Mouse (Mus musculus): ENCODE measurements around the gene Zfp771. TPM values are rescaled to one million over a fixed set of nuclear protein-coding genes. Genes with fewer than 3 reads are reported as not detected.

Zfp771 gene
- total RNA-seq, 1 experiment from 2014 or later: 8.9 TPM

DNA sequence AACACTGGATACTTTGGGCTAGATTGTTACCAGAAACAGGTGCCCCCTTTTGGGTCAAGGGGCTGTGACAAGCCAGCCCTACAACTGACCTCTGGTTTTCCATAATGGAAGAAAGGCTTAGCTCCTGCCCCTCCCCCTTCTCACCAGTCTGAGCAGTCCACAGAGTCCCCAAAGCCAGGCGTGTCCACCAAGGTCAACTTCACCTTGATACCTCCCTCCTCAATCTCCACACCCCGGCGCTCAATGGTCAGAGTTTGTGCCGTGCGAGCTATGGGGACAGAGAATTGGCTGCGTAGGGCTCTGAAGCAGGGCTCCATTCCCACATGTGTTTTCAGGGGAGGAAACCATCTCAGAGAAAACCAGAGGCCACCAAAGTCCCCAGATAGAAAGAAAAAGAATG is 26.6 kb upstream of the Zfp771 start:
- ATAC-seq (replicated peaks; ENCODE audit: low read depth, poor library complexity, severe bottlenecking): no peak

DNA sequence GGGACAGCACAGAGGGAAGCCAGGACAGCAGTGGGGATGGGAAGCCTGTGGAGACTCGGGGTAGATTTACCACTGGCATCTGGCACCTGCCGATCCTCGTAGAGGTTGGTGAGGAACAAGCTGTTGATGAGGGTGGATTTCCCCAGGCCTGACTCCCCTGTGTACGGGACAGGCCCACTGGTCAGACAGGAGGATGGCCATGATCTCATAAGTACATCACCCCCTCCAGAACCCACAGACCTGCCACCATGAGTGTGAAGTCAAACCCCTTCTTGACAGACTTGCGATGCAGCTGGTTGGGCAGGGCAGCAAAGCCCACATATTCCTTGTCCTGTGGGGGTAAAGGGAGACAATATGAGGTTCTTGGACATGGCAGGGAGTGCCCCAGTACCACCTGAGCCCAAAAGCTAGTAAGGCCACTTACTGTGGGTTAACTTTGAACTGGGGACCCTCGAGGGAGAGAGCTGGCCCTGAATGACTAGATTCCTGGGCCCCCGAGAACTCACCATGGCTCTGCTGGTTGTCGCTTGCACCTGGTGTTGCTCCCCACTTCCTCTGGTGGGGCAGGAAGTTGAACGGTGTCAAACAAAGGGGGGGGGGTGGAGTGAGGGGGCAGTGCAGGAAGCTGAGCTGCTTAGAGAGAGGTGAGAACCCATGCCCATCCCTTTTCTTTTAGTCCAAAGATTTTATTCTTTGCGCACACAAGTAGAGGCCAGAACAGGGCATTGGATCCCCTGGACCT is 26.0 kb upstream of the Zfp771 start:
- ATAC-seq (replicated peaks; ENCODE audit: low read depth, poor library complexity, severe bottlenecking): peak; percentile 23; the same call in 1 of the 2 replicates

DNA sequence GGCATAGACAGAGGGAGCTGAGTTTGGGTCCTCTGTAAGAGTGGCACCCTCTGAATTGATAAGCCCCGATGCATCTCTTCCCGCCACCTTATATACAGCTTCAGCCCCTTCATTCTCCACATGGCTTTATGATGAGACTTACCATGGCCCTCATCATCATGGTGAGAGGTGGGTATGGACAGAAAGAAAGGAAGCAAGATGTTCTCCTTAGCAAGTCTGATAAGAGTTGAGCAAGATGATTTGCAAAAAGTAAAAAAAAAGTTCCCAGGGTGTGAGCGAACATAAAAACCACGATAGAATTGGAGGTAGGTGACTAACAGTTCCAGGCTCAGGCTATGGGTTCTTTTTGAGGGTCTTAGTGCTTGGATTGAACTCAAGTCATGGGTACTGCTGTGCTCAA is 25.4 kb upstream of the Zfp771 start:
- peak; percentile 35 for ATAC-seq (replicated peaks; ENCODE audit: low read depth, poor library complexity, severe bottlenecking)

DNA sequence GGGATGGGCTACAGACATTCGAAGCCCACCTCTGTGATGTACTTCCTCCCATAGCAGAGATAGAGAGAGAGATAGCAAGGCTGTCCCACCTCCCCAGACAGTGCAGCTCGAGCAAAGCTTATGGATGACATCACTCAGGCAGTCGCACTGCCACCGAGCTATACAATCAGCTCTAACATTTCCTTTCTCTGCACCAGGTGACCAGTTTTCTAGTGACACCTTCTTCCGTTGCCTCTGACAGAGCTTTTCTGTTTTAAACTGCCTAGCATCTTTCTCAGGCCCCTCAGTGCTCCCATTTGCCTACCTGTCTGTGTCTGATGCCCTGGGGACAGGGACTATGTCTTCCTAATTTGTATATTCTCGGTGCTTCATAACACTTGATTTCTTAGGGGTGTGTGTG is 23.6 kb upstream of the Zfp771 start:
- ATAC-seq (replicated peaks; ENCODE audit: low read depth, poor library complexity, severe bottlenecking): no peak

DNA sequence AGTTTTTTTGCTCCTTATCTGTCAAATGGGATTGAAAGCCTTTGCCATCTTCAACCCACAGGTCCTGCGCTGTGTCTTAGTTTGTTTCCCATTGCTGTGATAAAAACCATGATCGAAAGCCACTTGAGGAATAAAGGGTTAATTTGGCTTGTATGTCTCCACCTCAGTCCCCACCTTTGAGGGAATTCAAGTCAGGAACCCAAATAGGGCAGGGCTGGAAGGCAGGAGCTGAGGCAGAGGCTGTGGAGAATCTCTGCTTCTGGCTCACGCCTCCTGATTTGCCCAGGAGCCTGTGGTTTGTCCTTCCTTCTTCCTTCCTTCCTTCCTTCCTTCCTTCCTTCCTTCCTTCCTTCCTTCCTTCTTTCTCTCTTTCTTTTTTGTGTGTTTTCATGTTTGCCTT is 21.0 kb upstream of the Zfp771 start:
- no peak for ATAC-seq (replicated peaks; ENCODE audit: low read depth, poor library complexity, severe bottlenecking)

DNA sequence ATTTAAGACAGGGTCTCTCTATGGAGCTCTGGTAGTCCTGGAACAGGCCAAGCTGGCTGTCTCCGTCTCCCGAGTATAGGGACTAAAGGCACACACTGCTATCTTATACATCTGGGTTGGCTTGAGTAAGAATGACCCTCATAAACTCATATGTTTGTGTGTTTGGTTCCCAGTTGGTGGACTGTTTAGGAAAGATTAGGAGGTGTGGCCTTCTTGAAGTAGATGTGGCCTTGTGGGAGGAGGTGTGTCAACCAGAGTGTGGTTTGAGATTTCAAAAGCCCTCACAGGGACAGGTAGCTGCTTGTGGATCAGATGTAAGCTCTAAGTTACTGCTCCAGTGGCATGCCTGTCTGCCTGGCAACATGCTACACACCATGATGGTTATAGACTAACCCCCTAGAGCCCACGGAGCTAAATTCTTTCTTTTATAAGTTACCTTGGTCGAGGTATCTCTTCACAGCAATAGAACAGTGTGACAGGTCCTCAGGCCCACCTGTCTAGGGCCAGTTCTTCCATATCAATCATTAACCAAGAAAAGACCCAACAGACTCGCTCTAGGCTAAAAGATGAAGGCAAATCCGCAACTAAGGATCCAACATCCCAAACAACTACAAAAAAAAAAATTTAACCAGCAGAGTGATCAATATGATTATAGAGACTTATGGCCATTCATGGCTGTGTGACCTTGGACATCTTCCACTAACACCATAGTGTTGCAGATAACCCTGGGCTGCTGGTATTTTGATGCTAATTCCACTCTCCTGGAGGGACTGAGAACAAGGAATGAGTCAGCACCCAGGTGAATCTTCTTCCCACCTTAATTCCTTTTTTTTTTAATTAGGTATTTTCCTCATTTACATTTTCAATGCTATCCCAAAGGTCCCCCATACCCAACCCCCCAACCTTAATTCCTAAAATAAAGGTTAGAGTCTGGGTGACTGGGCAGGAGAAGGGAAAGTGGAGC is 20.3 kb upstream of the Zfp771 start:
- no peak for ATAC-seq (replicated peaks; ENCODE audit: low read depth, poor library complexity, severe bottlenecking)

DNA sequence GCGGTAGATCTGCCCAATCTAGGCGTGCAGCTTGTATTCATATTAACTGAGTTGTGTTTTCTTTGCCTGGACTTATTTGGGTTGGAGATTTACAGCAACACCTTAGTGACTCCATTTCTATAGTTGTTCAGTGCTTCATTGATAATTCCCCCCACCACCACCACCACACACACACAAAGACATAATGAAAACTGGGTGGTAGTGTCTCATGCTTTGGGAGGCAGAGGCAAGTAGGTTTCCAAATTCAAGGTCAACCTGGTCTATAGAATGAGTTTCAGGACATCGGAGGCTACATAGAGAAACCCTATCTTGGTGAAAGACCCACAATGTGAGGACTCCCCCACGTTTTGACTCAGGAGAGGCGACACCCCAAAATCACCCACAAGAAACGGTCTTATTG is 19.5 kb upstream of the Zfp771 start:
- no peak for ATAC-seq (replicated peaks; ENCODE audit: low read depth, poor library complexity, severe bottlenecking)

DNA sequence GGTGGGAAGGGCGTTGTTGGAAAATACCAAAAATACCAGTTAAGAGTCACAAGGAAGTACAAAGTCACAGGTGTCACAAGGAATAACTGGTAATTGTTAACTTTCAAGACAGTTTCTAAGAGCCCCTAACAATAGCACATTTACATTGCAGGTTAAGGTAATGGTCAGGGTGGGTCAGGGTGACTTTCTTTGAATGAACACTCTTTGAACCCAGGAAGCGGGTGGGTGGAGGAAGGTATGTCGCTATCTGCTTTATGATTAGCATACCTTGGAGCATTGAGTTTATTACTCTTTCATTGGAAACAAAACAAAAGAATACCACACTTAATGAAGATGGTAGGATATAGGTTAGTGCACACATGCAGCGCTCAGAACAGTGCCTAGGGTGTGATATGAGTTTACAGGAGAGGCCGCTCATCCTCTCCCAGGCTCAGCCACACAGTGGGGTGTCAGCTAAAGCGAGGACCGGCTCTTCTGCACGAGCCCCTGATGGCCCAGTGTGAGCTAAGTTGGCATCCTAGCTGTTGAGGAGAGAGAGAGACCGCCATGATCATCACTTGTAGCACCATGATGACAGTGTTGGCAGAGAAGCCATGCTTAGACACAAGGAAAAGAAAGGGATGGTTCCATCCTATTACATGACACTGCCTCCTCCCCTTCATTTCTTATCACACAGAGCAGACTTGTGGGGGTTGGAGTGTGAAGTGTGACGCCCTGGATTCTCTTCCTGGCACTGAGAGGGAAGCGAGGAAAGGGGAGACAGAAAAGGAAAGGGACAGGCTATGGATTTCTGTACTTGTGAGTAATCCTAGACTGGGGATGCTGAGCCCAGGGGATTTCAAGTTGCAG is 18.7 kb upstream of the Zfp771 start:
- ATAC-seq (replicated peaks; ENCODE audit: low read depth, poor library complexity, severe bottlenecking): peak; percentile 37; the same call in 1 of the 2 replicates

DNA sequence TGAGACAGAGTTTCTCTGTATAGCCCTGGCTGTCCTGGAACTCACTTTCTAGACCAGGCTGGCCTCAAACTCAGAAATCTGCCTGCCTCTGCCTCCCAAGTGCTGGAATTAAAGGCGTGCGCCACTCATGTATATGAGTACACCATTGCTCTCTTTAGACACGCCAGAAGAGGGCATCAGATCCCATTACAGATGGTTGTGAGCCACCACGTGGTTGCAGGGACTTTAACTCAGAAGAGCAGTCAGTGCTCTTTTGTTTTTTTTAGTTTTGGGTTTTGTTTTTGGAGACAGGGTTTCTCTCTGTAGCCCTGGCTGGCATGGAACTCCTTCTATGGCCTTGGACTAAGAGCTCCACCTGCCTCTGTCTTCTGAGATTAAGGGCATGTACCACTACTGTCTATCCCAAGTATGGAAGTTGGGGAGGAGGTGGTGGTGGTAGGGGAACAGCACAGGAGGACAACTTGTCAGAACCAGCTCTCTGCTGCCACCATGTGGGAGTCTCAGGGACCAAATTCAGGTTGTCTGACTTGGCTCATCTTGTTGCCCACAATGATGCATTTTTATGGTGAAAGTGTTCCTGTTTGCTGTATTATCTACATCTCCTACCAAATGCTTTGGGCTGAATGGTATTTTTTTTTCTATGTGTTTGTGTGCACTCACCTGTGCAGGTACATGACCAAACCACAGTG is 15.3 kb upstream of the Zfp771 start:
- ATAC-seq (replicated peaks; ENCODE audit: low read depth, poor library complexity, severe bottlenecking): peak; percentile 80

DNA sequence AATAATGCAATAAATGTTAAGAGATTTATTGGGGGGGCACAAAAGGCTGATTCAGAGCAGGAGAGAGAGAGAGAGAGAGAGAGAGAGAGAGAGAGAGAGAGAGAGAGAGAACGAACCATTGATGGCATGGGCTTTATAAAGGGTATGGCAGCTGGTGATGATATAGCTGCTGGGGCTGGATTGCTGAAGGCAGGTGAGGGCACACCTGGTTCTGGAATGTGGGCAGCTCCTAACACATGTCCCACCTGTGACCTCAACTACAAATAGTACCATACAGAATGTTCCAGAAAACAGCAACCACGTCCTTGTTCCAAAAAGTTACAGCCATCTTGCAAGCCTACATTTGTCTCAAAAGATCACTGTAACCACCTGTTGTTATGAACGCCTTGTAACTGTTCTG is 12.7 kb upstream of the Zfp771 start:
- ATAC-seq (replicated peaks; ENCODE audit: low read depth, poor library complexity, severe bottlenecking): no peak

DNA sequence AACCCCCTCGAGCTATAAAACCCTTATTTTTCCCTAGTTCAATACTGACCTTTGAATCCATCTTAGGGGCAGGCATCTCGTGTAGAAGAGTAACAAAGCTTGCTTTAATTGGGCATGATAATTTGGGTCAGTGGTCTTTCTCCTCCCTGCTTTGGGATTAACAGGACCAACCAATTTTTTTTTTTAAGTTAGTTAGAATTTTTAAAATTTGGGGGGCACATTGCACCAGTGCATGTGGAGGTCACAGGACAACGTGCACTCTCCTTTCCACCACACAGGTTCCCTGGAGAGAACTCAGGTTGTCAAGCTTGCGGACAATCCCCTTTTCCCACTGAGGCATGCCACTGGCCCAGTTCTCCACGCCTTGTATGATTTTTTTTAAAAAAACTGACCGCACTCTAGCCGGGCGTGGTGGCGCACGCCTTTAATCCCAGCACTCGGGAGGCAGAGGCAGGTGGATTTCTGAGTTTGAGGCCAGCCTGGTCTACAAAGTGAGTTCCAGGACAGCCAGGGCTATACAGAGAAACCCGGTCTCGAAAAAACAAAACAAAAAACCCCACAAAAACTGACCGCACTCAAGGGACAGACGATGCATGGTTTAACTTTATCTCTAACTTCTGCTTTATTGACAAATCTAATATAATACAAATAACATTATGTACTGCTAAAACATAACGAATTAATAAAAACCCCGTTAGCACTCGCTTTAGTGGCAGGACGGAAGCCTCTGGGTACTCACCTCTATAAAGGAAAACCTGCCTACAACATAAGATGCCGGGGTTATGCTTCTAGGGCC is 12.1 kb upstream of the Zfp771 start:
- no peak for ATAC-seq (replicated peaks; ENCODE audit: low read depth, poor library complexity, severe bottlenecking)

DNA sequence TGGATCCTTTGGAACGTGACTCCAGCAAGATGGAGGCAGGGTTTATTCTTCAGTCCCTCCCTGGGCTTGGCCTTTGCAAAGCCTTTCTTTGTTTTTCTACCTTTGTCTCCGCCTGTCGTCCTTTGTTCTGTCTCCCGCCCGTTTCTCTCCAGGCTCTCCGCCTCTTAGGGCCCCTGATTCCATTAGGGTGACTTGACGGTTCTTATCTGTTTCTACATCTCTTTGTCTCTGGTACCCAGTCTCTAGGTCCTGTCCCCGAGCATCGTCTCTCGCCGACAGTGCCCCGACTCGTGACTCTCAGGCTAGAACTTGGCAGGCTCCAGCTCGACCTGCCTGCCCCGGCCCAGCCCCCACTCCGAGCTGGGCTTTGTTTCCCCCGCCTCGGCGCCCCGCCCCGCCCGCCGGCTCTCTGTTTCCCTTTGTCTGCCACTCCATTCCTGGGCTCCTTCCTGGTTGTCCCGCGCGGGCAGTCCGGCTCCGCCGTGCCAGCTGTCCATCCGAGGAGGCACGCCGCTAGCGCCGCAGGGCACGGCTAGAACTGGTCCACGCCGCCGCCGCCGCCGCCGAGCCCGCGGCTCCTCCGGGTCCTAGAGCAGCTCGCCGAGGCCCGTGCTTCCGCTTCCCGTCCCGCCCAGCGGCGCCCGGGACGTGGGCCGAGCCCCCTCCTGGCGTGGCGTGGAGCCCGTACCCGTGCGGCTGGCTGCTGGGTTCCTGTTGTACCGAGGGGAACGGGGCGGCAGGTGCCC is 11.3 kb upstream of the Zfp771 start, which contains the start of the genes Zfp553 and Sept1:
Gene Zfp553, plus strand, starts transcription at position 440 of the 746 bp plus-strand sequence.
Gene Sept1, minus strand, starts transcription at position 509 of the 746 bp plus-strand sequence.
- ATAC-seq (replicated peaks; ENCODE audit: low read depth, poor library complexity, severe bottlenecking): peak; percentile 53

DNA sequence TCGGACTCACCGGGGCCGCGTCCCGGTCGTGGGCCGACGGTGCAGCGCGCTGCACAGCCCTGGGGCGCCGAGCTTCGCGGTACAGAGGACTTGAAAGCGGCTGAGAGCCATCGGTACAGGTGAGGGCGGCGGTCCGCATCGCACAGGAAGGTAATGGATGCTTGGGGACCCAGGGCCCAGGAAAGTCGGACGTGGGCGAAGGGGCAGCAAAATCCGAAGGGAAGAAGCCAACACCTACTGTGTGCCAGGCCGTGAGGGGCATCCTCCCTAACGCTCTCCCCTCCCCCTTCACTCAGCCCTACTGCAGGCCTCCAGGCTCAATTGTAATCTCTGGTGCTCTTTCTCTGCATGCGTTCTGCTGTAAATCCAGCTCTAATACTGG is 10.7 kb upstream of the Zfp771 start:
- peak; percentile 9; the same call in 1 of the 2 replicates for ATAC-seq (replicated peaks; ENCODE audit: low read depth, poor library complexity, severe bottlenecking)

DNA sequence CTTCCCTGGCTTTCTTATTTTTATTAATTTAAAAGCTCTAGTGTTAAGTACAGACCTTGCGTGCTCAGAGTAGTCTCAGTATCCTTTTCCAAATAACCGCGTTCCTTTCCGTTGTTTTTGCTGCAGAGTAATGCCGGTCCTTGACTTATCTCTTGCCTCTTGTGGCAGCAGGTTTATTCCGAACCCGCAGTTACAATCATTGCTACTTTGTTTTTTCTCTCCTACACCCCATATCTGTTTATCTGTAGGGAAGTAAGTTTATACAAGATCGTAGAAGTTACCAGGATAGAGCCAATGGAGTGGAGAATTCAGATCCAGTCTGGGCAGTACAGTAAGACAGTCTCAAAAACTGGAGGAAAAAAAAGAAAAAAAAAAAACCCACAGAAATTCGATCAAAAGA is 10.3 kb upstream of the Zfp771 start:
- ATAC-seq (replicated peaks; ENCODE audit: low read depth, poor library complexity, severe bottlenecking): no peak

DNA sequence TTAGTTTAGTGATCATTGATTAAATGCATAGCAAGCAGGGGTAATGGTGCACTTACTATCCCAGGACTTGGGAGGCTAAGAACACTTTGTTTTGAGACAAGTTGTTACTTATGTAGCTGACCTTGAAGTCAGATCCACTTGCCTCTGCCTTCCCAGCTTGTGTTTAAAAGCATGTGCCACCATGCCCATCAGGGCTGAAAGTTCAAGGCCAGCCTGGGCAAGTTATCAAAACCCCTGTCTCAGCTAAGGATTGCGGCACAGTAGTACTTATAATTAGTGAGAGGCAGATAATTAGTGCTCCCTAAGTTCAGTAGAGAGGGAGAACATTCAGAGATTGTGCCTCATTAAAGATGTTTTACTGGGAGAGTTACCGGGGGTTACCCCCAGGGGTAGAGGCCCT is 9.3 kb upstream of the Zfp771 start:
- no peak for ATAC-seq (replicated peaks; ENCODE audit: low read depth, poor library complexity, severe bottlenecking)

DNA sequence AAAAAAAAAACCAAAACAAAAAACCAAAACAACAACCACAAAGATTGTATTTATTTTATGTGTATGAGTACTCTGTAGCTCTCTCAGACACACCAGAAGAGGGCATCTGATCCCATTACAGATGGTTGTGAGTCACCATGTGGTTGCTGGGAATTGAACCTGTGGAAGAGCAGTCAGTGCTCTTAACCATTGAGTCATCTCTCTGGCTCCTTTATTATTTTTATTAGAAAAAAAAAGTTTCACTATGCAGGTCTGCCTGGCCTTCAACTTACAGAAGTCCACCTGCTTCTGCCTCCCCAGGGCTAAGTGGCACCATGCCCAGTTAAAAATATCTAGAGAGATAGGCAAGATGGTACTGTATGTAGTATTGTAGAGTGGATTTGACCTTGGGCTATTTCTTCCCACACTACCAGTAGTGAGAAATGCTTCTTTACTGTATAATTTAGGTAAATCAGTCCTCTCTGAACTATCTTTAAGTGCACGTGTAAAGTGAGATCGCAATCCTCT is 660 bp upstream of the Zfp771 start:
- no peak for ATAC-seq (replicated peaks; ENCODE audit: low read depth, poor library complexity, severe bottlenecking)

DNA sequence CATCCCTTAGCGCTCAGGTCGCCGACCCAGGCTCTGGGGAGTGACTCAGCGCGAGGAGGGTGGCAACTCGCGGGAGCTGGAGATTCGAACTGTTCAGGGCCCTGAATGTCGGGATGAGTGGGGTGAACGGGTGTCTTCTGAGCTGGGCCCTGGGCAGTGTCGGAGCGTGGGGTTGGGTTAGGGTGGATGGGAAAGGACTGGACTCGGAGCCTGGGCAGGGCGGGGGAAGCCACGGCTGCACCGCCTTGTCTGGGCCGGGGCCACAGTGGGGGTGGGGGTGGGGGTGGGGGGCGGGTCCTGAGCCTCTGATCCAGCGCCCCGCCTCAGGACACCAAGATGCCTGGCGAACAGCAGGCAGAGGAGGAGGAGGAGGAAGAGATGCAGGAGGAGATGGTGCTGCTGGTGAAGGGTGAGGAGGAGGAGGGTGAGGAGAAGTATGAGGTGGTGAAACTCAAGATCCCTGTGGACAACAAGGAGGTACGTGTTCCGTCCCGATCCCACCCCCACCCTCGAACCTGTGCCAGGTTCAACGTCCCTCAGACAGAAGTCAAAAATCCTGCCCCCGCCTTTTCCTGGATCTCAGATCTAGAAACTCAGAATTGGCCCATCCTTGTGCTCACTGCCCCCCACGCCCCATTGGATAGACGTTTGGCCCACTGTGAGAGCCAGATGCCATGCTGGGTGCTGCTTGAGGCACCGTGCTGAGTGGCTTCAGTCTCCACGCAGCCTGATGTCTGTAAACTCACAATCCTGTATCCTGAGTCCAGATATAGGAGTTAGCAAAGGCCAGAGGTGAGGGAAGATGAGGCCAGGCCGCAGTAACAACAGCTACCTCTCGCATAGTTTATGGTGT is 810 bp downstream of the Zfp771 start:
- peak; percentile 29 for ATAC-seq (replicated peaks; ENCODE audit: low read depth, poor library complexity, severe bottlenecking)

All from common myeloid progenitor, adult 5-6 weeks (primary cell).